Mouse (Mus musculus) kidney, adult 2 months (tissue): ENCODE measurements at regions not wholly inside any gene's neighbourhood (a gene's known extent, or its start where the extent isn't known, plus 50 kb on each side); places are given as distances from the start of the nearest gene placed in this dataset.

Source experiments
- CTCF ChIP-seq: fragments of 200-500 bp; conservative IDR thresholded peaks from 2 replicates; pipeline ENCODE4 v1.5.1; 2011; ENCODE audit warnings: low read depth, mild to moderate bottlenecking, control low read depth, low read length, moderate library complexity, mixed read lengths; ENCODE audit not compliant: insufficient read depth, insufficient read length
- POLR2A ChIP-seq: fragments of 200-500 bp; IDR thresholded peaks from one replicate; pipeline ENCODE4 v1.6.1; 2011; ENCODE audit warnings: low read depth, low read length, control low read depth

- no peak for TF ChIP-seq POLR2A
- no peak for TF ChIP-seq CTCF
These were observed 673.5 kb upstream of the Map3k7 start for GRCm38 (mm10) chr4:31290301-31290975.
